Mouse (Mus musculus): ENCODE results near the gene Kdf1.
A peak's percentile ranks its signal among the peaks of the same experiment; 100 is the strongest.
"Not testable (repeated sequence)": the region's sequence is repeated elsewhere in the genome, so short reads cannot be mapped to it uniquely, and the experiment has no call there.

Gene Kdf1

GRCm38 (mm10) chr4:133497461-133498159 is 21.2 kb upstream of the Kdf1 start:
- DNase-seq: no peak

- peak; percentile 91 for DNase-seq
Measured at GRCm38 (mm10) chr4:133498160-133498724, 20.5 kb upstream of the Kdf1 start, which contains the start of gene Trnp1. Gene Trnp1 (minus strand): TSS chr4:133498550.

- no peak for DNase-seq
Measured at GRCm38 (mm10) chr4:133501514-133501913, 17.2 kb upstream of the Kdf1 start.

GRCm38 (mm10) chr4:133504300-133504699 is 14.5 kb upstream of the Kdf1 start:
- DNase-seq: no peak

GRCm38 (mm10) chr4:133504755-133505485 is 13.8 kb upstream of the Kdf1 start:
- no peak for DNase-seq

- no peak for DNase-seq
Measured at GRCm38 (mm10) chr4:133506573-133506972, 12.2 kb upstream of the Kdf1 start.

GRCm38 (mm10) chr4:133508990-133509389 is 9.8 kb upstream of the Kdf1 start:
- peak; percentile 85 for DNase-seq

GRCm38 (mm10) chr4:133511050-133511449 is 7.7 kb upstream of the Kdf1 start:
- no peak for DNase-seq

- DNase-seq: not testable (repeated sequence)
Measured at GRCm38 (mm10) chr4:133512511-133512910, 6.3 kb upstream of the Kdf1 start.

- DNase-seq: peak; percentile 69
Measured at GRCm38 (mm10) chr4:133512972-133513371, 5.8 kb upstream of the Kdf1 start.

- DNase-seq: no peak
Measured at GRCm38 (mm10) chr4:133519369-133519665, 554 bp downstream of the Kdf1 start.

- no peak for DNase-seq
Measured at GRCm38 (mm10) chr4:133521502-133521901, 2.7 kb downstream of the Kdf1 start.

GRCm38 (mm10) chr4:133527788-133528187 is 9.0 kb downstream of the Kdf1 start:
- DNase-seq: no peak

GRCm38 (mm10) chr4:133532777-133533176 is 14.0 kb downstream of the Kdf1 start:
- no peak for DNase-seq

- DNase-seq: no peak
Measured at GRCm38 (mm10) chr4:133536081-133536480, 17.3 kb downstream of the Kdf1 start.

GRCm38 (mm10) chr4:133536652-133537051 is 17.9 kb downstream of the Kdf1 start:
- no peak for DNase-seq

- DNase-seq: peak; percentile 95
Measured at GRCm38 (mm10) chr4:133545272-133546231, 26.8 kb downstream of the Kdf1 start, which contains the start of gene Nudc. Gene Nudc (minus strand): TSS chr4:133545996.

- DNase-seq: no peak
Measured at GRCm38 (mm10) chr4:133552029-133552428, 33.3 kb downstream of the Kdf1 start.

- no peak for DNase-seq
Measured at GRCm38 (mm10) chr4:133552768-133553447, 34.1 kb downstream of the Kdf1 start, which contains the start of gene Nr0b2. Gene Nr0b2 (plus strand): TSS chr4:133553376.

GRCm38 (mm10) chr4:133553448-133554330 is 34.9 kb downstream of the Kdf1 start:
- DNase-seq: no peak
